Mouse (Mus musculus) heart, embryonic 15.5 days (tissue): ENCODE measurements at regions not wholly inside any gene's neighbourhood (a gene's known extent, or its start where the extent isn't known, plus 50 kb on each side); places are given as distances from the start of the nearest gene placed in this dataset.

Experiments used
- ATAC-seq: fragments of 200-750 bp; cut with Nextera tagmentation; replicated peaks from 2 replicates; pipeline ENCODE4 v1.8.0; 2017; ENCODE audit warnings: low read depth, moderate TSS enrichment; ENCODE audit not compliant: insufficient number of reproducible peaks, insufficient read depth, low FRiP score
- H3K27ac ChIP-seq: fragments of 300-500 bp; sonication (generic); 2 replicates; pipeline ENCODE4 v1.5.1; 2015; ENCODE audit warnings: mild to moderate bottlenecking, inconsistent platforms
- H3K27me3 ChIP-seq: fragments of 300-500 bp; sonication (generic); 2 replicates; pipeline ENCODE4 v1.6.1; 2015; ENCODE audit warnings: inconsistent platforms
- H3K36me3 ChIP-seq: fragments of 300-500 bp; sonication (generic); 2 replicates; pipeline ENCODE4 v1.6.1; 2015; ENCODE audit warnings: mild to moderate bottlenecking, inconsistent platforms
- H3K4me1 ChIP-seq: fragments of 300-500 bp; sonication (generic); replicated peaks from 2 replicates; pipeline ENCODE4 v1.6.1; 2015; ENCODE audit warnings: inconsistent platforms
- H3K4me2 ChIP-seq: fragments of 300-500 bp; sonication (generic); 2 replicates; pipeline ENCODE4 v1.6.1; 2015; ENCODE audit warnings: inconsistent platforms, mild to moderate bottlenecking, moderate library complexity
- H3K4me3 ChIP-seq: fragments of 300-500 bp; sonication (generic); 2 replicates; pipeline ENCODE4 v1.5.1; 2015; ENCODE audit warnings: mild to moderate bottlenecking, inconsistent platforms
- H3K9ac ChIP-seq: fragments of 300-500 bp; sonication (generic); 2 replicates; pipeline ENCODE4 v1.6.1; 2015; ENCODE audit warnings: mild to moderate bottlenecking, inconsistent platforms
- H3K9me3 ChIP-seq: fragments of 300-500 bp; sonication (generic); replicated peaks from 2 replicates; pipeline ENCODE4 v1.6.1; 2016; ENCODE audit warnings: inconsistent platforms
- WGBS: fragments of 180-500 bp; shearing (Covaris S2); methylation state at CpG from one replicate; pipeline ENCODE4 v1.1.7; 2015; ENCODE audit warnings: mixed read lengths; 5-methylcytosine and 5-hydroxymethylcytosine counted together

DNA sequence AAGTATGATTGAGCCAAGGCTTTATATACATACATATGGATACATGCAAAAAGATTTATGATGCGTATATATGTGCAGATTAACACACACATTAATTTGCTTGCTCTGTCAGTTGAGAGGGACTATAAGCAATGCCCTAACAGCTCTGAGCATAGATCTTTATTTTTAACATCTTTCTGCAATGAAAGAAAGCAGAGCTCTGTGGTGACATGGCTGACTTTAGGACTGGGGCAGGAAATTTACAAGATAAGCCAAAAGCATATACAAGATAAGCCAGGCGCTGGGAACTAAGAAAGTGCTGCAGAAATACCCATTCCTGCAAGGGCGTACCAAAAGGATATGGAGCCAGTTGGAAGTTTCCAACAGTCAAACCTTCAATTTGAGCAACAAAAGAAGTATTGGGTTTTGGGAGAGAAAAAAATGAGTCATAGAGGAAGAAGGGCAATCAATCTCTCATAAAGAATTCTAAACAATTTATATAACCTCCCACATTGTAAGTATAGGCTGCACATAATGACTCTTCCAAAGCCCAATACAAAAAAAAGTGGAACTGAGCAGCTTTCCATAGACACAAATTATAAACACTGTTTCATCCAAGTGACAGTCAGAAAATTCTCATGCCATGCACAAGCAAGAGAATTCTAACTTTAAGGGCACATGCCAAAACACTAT is 174.2 kb downstream of the Gm21897 start:
- no peak overlapping the region for H3K4me3 ChIP-seq
- no peak overlapping the region for H3K9ac ChIP-seq
- no peaks in the 10 kb centered on the region for H3K36me3 ChIP-seq
- no peak for ATAC-seq
- H3K4me2 ChIP-seq = no peak overlapping the region
- no peak overlapping the region for H3K27ac ChIP-seq
- H3K4me1 ChIP-seq = no peaks in the 10 kb centered on the region
- 50% methylated on average over 3 of the region's 3 CpGs for WGBS
- H3K27me3 ChIP-seq = no peaks in the 10 kb centered on the region
- H3K9me3 ChIP-seq = no peaks in the 10 kb centered on the region

DNA sequence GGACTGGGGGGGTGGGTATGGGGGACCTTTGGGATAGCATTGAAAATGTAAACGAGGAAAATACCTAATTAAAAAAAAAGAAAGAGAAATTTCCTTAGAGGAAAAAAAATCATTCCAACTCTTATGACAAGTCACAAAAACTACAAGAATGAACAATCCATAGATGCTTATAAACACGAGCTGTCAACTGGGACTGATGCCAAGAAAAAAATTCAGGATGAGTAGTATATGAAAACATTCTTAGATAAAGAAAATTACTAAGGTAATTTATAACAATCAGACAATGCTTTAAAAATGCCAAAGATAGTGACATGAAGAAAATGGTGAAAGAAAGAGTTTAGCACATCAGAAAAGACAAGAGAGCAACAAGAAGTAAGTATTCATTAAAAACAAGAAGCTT is 176.0 kb downstream of the Gm21897 start:
- Histone ChIP-seq H3K27ac (no peak overlapping the region), H3K4me3 (no peak overlapping the region), H3K4me2 (no peak overlapping the region), H3K36me3 (no peaks in the 10 kb centered on the region), H3K9me3 (no peaks in the 10 kb centered on the region), H3K9ac (no peak overlapping the region), H3K27me3 (no peaks in the 10 kb centered on the region), H3K4me1 (no peaks in the 10 kb centered on the region)
- ATAC-seq = no peak
- WGBS = 41% methylated on average over 2 of the region's 2 CpGs
